Mouse (Mus musculus) embryonic facial prominence, embryonic 13.5 days (tissue): ENCODE results near the gene Bsnd. TPM values are rescaled to one million over a fixed set of nuclear protein-coding genes. Genes with fewer than 3 reads are reported as not detected.
A peak's percentile ranks its signal among the peaks of the same experiment; 100 is the strongest.

Experiments
- ATAC-seq: fragments of 200-750 bp; cut with Nextera tagmentation; 2 replicates; pipeline ENCODE4 v1.8.0; 2017; ENCODE audit warnings: low read depth; ENCODE audit not compliant: insufficient number of reproducible peaks, insufficient read depth, low FRiP score, low TSS enrichment
- H3K27ac ChIP-seq: fragments of 300-500 bp; sonication (generic); 2 replicates; pipeline ENCODE4 v1.5.1; 2015; ENCODE audit warnings: moderate library complexity, mild to moderate bottlenecking, inconsistent platforms
- H3K27me3 ChIP-seq: fragments of 300-500 bp; sonication (generic); 2 replicates; pipeline ENCODE4 v1.6.1; 2015; ENCODE audit warnings: mild to moderate bottlenecking, inconsistent platforms
- H3K36me3 ChIP-seq: fragments of 300-500 bp; sonication (generic); 2 replicates; pipeline ENCODE4 v1.6.1; 2015; ENCODE audit warnings: mild to moderate bottlenecking, inconsistent platforms
- H3K4me1 ChIP-seq: fragments of 300-500 bp; sonication (generic); 2 replicates; pipeline ENCODE4 v1.6.1; 2015; ENCODE audit warnings: inconsistent platforms
- H3K4me2 ChIP-seq: fragments of 300-500 bp; sonication (generic); 2 replicates; pipeline ENCODE4 v1.6.1; 2015; ENCODE audit warnings: moderate library complexity, mild to moderate bottlenecking, inconsistent platforms
- H3K4me3 ChIP-seq: fragments of 300-500 bp; sonication (generic); 2 replicates; pipeline ENCODE4 v1.5.1; 2015; ENCODE audit warnings: mild to moderate bottlenecking, inconsistent platforms
- H3K9ac ChIP-seq: fragments of 300-500 bp; sonication (generic); 2 replicates; pipeline ENCODE4 v1.6.1; 2015; ENCODE audit warnings: mild to moderate bottlenecking, inconsistent platforms
- H3K9me3 ChIP-seq: fragments of 300-500 bp; sonication (generic); 2 replicates; pipeline ENCODE4 v1.6.1; 2016; ENCODE audit warnings: inconsistent platforms
- WGBS: fragments of 180-500 bp; shearing (Covaris S2); methylation state at CpG from one replicate; pipeline ENCODE4 v1.1.7; 2015; ENCODE audit warnings: mixed read lengths; 5-methylcytosine and 5-hydroxymethylcytosine counted together
- polyA plus RNA-seq: library from polyadenylated mRNA; unstranded; fragments of >200 nt; fragmentation: Nextera tagmentation; extraction: Ambion mirVana; gene quantifications from 2 replicates; pipeline ENCODE4 v1.2.1, GENCODE M21; 2015

Bsnd gene
- polyA plus RNA-seq, 1 experiment from 2014 or later = not detected

- Histone ChIP-seq H3K36me3 (no peaks in the 10 kb centered on the region), H3K9me3 (no peaks in the 10 kb centered on the region), H3K27ac (no peak overlapping the region), H3K4me2 (no peak overlapping the region), H3K9ac (no peak overlapping the region), H3K27me3 (peaks cover 5% of the 10 kb centered on the region; the same call in 1 of the 2 replicates), H3K4me1 (no peaks in the 10 kb centered on the region), H3K4me3 (no peak overlapping the region)
- 0 out of 2 replicates have a peak, but pooled peaks have one; percentile 40 for ATAC-seq
- WGBS = 1% methylated on average over 6 of the region's 6 CpGs
Measured at GRCm38 (mm10) chr4:106474241-106474640, 17.8 kb downstream of the Bsnd start.

GRCm38 (mm10) chr4:106472335-106472734 lies 19.7 kb downstream of the Bsnd start:
- no peak for ATAC-seq
- Histone ChIP-seq H3K4me1 (no peaks in the 10 kb centered on the region), H3K9ac (no peak overlapping the region), H3K4me3 (no peak overlapping the region), H3K27ac (no peak overlapping the region), H3K4me2 (no peak overlapping the region), H3K36me3 (no peaks in the 10 kb centered on the region), H3K27me3 (peaks cover 5% of the 10 kb centered on the region; the same call in 1 of the 2 replicates), H3K9me3 (no peaks in the 10 kb centered on the region)
- WGBS = 10% methylated on average over 3 of the region's 3 CpGs

GRCm38 (mm10) chr4:106470921-106471320 lies 21.2 kb downstream of the Bsnd start:
- Histone ChIP-seq H3K4me1 (no peaks in the 10 kb centered on the region), H3K4me3 (no peak overlapping the region), H3K27me3 (peaks cover 5% of the 10 kb centered on the region; the same call in 1 of the 2 replicates), H3K4me2 (no peak overlapping the region), H3K27ac (no peak overlapping the region), H3K36me3 (no peaks in the 10 kb centered on the region), H3K9ac (no peak overlapping the region), H3K9me3 (no peaks in the 10 kb centered on the region)
- WGBS = 76% methylated on average over 5 of the region's 5 CpGs
- ATAC-seq = no peak

DNA sequence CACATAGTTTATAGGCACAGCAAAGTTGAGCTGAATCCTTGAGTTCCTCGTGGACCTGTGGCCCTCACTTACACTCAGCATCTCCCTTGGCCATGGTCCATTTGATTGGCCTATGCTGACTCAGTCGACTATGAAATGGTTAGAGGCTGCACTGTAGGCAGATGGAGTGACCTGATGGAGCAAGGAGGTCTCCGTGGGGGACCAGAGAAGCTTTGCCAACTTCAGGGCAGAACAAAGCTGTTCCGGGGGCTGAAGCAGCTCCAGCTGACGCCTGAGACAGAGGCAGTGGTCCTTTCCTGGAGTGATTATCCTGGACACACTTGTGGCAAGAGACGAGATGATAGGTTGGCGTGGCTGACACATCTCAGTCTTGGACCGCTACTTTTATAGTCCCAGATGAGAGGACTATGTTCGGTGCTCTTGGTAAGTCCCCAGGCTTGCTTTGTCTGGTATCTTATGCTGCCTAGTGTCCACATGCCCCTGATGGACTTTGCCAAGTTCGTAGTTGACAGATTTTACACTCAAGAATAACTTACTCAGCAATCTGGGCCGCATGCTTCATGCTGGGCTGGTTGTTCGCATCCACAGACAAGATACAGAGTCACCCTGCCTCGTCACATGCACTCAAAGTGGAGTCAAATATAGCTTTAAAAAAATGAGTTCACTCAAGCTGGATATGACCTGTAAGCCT lies 24.5 kb downstream of the Bsnd start:
- ATAC-seq = no peak

DNA sequence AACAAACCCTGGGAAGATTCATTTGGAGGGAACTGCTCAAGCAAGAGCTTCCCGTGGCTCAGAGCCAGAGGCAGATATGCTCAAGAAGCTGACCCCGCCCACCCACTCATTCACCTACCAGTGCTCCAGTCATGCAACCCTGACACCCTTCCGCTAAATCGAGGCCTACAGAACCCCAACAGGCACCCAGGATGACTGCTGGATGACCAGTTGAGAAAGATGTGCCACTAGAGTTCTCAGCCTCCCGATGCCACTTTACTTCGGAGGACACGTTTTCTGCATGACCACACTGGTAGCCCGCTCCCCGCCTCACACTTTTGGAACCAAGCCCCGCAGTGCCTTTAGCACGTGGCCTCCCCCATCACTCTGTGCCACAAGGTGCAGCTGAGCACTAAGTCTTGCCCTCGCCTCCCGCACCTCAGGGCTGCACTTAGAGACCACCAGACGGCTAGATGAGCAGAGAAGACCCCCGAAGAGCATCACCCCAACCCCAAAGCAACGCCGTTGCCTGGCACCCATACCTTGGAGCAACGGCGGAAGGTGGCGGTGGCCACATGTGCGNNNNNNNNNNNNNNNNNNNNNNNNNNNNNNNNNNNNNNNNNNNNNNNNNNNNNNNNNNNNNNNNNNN lies 28.8 kb downstream of the Bsnd start:
- peaks cover 50% of the 10 kb centered on the region for H3K27me3 ChIP-seq
- WGBS = 26% methylated on average over 21 of the region's 21 CpGs
- ATAC-seq = no peak

More for the DNA sequence above, 24.5 kb downstream of the Bsnd start:
- Histone ChIP-seq H3K9me3 (no peaks in the 10 kb centered on the region), H3K4me2 (no peak overlapping the region), H3K27me3 (peaks cover 29% of the 10 kb centered on the region), H3K9ac (no peak overlapping the region), H3K4me3 (no peak overlapping the region), H3K4me1 (peaks cover 14% of the 10 kb centered on the region), H3K36me3 (no peaks in the 10 kb centered on the region), H3K27ac (no peak overlapping the region)
- WGBS = 83% methylated on average over 13 of the region's 13 CpGs

GRCm38 (mm10) chr4:106462524-106462923 lies 29.6 kb downstream of the Bsnd start:
- H3K4me3 ChIP-seq = no peak overlapping the region
- H3K4me2 ChIP-seq = no peak overlapping the region
- no peak overlapping the region for H3K27ac ChIP-seq
- 67% methylated on average over 5 of the region's 5 CpGs for WGBS
- no peak overlapping the region for H3K9ac ChIP-seq
- H3K9me3 ChIP-seq = no peaks in the 10 kb centered on the region
- no peak for ATAC-seq
- peaks cover 14% of the 10 kb centered on the region for H3K4me1 ChIP-seq
- H3K27me3 ChIP-seq = peaks cover 50% of the 10 kb centered on the region
- H3K36me3 ChIP-seq = no peaks in the 10 kb centered on the region

More for the DNA sequence above, 28.8 kb downstream of the Bsnd start:
- Histone ChIP-seq H3K4me3 (peak overlapping the region; percentile 47), H3K9ac (peak overlapping the region; percentile 68), H3K9me3 (no peaks in the 10 kb centered on the region), H3K27ac (no peak overlapping the region), H3K36me3 (no peaks in the 10 kb centered on the region), H3K4me2 (peak overlapping the region; percentile 72), H3K4me1 (peaks cover 14% of the 10 kb centered on the region)

GRCm38 (mm10) chr4:106462016-106462415 lies 30.1 kb downstream of the Bsnd start:
- ATAC-seq = no peak
- H3K4me2 ChIP-seq = no peak overlapping the region
- H3K27me3 ChIP-seq = peaks cover 50% of the 10 kb centered on the region
- 65% methylated on average over 9 of the region's 9 CpGs for WGBS
- H3K4me3 ChIP-seq = no peak overlapping the region
- no peaks in the 10 kb centered on the region for H3K9me3 ChIP-seq
- peaks cover 14% of the 10 kb centered on the region for H3K4me1 ChIP-seq
- no peak overlapping the region for H3K27ac ChIP-seq
- no peaks in the 10 kb centered on the region for H3K36me3 ChIP-seq
- no peak overlapping the region for H3K9ac ChIP-seq

DNA sequence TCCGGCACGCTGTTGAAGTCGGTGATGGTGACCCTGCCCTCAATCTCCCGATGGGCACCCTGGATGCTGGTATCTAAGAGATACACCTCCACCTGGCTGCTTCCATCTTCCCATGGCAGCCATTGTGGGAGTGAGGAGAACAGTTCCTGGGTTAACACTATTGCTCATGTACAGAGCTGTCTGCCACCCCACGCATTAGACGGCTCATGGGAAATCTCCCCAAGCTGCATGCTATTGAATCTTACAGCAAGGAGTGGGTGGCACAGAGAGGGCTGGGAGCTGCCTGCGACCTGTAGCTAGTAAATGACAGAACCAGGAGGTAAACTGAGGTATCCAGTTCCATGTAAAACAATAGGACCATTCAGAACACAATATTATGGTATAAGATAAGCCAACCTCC lies 37.5 kb downstream of the Bsnd start:
- no peak for ATAC-seq
- Histone ChIP-seq H3K4me2 (no peak overlapping the region), H3K9ac (no peak overlapping the region), H3K27me3 (no peaks in the 10 kb centered on the region), H3K9me3 (no peaks in the 10 kb centered on the region), H3K4me1 (no peaks in the 10 kb centered on the region), H3K36me3 (no peaks in the 10 kb centered on the region), H3K27ac (no peak overlapping the region), H3K4me3 (no peak overlapping the region)
- WGBS = 90% methylated on average over 7 of the region's 7 CpGs

- H3K27me3 ChIP-seq = no peaks in the 10 kb centered on the region
- no peaks in the 10 kb centered on the region for H3K36me3 ChIP-seq
- no peak overlapping the region for H3K27ac ChIP-seq
- no peaks in the 10 kb centered on the region for H3K4me1 ChIP-seq
- H3K9me3 ChIP-seq = no peaks in the 10 kb centered on the region
- whole genome bisulfite sequencing = 85% methylated on average over 4 of the region's 4 CpGs
- no peak overlapping the region for H3K4me3 ChIP-seq
- no peak for ATAC-seq
- H3K9ac ChIP-seq = no peak overlapping the region
- H3K4me2 ChIP-seq = no peak overlapping the region
Measured at GRCm38 (mm10) chr4:106453516-106453915, 38.6 kb downstream of the Bsnd start.

DNA sequence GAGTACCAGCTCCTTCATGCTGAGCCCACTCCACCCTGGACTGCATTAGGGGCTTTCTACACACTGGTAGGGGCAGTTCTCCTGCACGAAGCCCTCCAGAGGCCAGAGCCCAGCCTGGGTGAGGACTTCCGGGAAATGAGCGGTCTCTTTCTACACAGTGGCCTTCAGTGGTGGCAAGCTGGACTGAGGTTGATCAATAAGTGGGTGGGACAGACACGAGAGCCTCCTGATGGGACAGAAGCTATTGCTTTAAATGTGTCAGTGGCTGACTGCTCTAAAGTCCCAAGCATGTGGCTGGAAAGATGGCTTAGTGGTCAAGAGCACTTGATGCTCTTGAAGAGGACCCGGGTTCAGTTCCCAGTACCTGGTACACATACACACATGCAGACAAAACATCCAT lies 39.0 kb downstream of the Bsnd start:
- 83% methylated on average over 5 of the region's 5 CpGs for WGBS
- ATAC-seq = no peak
- Histone ChIP-seq H3K9ac (no peak overlapping the region), H3K27ac (no peak overlapping the region), H3K36me3 (no peaks in the 10 kb centered on the region), H3K4me3 (no peak overlapping the region), H3K9me3 (no peaks in the 10 kb centered on the region), H3K4me2 (no peak overlapping the region), H3K4me1 (no peaks in the 10 kb centered on the region), H3K27me3 (no peaks in the 10 kb centered on the region)

- Histone ChIP-seq H3K36me3 (no peaks in the 10 kb centered on the region), H3K27me3 (no peaks in the 10 kb centered on the region), H3K9ac (no peak overlapping the region), H3K4me3 (no peak overlapping the region), H3K27ac (no peak overlapping the region), H3K4me2 (no peak overlapping the region), H3K9me3 (no peaks in the 10 kb centered on the region), H3K4me1 (no peaks in the 10 kb centered on the region)
- no peak for ATAC-seq
- WGBS = 77% methylated on average over 7 of the region's 7 CpGs
Measured at GRCm38 (mm10) chr4:106452401-106452800, 39.7 kb downstream of the Bsnd start.

DNA sequence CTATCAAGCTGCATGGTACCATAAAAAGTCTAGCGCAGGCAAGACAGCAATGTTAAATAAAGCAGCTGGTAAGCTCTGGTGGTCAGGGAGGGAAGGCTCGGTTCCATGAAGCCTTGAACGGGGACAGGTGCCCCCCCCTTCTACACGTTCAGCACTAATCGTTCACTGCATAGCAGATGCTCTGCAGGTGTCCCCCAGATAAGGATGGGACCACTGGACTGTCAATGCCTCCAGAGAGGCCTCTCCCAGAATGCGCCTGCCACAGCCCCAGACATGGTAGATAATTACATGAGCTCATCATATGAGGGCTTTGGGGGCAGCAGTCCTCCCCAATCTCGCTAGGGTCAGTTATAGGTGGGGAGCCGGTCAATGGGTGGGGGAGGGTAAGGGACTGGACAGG lies 42.8 kb downstream of the Bsnd start:
- 88% methylated on average over 8 of the region's 8 CpGs for WGBS
- no peak overlapping the region for H3K4me2 ChIP-seq
- no peak for ATAC-seq
- no peaks in the 10 kb centered on the region for H3K4me1 ChIP-seq
- no peak overlapping the region for H3K27ac ChIP-seq
- H3K36me3 ChIP-seq = no peaks in the 10 kb centered on the region
- H3K9me3 ChIP-seq = no peaks in the 10 kb centered on the region
- no peaks in the 10 kb centered on the region for H3K27me3 ChIP-seq
- no peak overlapping the region for H3K4me3 ChIP-seq
- no peak overlapping the region for H3K9ac ChIP-seq
